Mouse (Mus musculus) kidney, adult 2 months (tissue): ENCODE data around the gene Capzb.

Experiments
- CTCF ChIP-seq: fragments of 200-500 bp; conservative IDR thresholded peaks from 2 replicates; pipeline ENCODE4 v1.5.1; 2011; ENCODE audit warnings: low read depth, mild to moderate bottlenecking, control low read depth, low read length, moderate library complexity, mixed read lengths; ENCODE audit not compliant: insufficient read depth, insufficient read length
- POLR2A ChIP-seq: fragments of 200-500 bp; IDR thresholded peaks from one replicate; pipeline ENCODE4 v1.6.1; 2011; ENCODE audit warnings: low read depth, low read length, control low read depth

DNA sequence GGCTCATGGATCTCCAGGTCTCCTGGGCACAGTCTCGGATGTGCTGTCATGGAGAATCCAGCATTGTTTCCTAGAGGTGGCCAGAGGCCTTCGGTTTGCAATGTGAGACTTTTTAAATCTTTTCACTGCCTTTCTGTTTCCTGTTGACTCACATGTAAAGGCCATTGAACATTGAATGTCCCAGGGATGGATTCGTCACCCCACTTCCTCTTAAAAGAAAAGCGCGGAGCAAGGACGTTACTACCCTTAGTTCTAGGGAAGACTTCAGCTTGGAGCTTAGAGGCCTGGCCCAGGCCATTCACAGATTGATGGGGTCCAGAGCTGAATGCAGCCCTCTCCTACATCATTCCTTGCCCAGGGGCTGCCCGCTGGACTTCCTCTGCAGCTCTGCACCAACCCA is 35.2 kb downstream of the Capzb start:
- TF ChIP-seq CTCF (no peak), POLR2A (no peak)
